Mouse (Mus musculus) liver, adult (tissue): ENCODE data around the gene Gm4707.

ENCODE experiments used
- GATA4 ChIP-seq: IDR thresholded peaks from 2 replicates; pipeline ENCODE4 v1.6.1; 2014; ENCODE audit warnings: mild to moderate bottlenecking, low read length; ENCODE audit not compliant: insufficient replicate concordance

The Gm4707 gene

GRCm38 (mm10) chr17:71459818-71460217 is at the start of gene Gm4707:
Gene Gm4707, minus strand, starts transcription at chr17:71459918.
- TF ChIP-seq GATA4, result no peak

DNA sequence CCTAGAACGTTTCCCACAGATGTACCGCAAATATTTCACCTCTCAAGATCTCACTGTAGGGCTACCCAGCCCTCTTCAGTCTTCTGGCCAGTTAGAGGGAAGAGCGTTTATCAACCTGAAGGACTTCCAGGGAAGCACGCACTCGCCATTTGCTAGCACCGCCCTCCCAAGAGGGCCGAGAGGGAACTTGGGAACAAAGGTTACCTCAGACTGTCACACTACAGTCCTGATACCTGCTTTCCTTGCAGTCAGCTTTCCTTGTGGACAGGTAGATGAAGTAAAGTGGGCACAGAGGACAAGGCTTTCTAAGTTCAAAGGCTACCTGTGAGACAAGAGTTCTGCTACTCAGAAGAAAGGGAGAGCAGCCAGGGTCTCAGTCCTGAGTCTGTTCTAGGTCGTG is 47.1 kb upstream of the Gm4707 start:
- no peak for TF ChIP-seq GATA4

- TF ChIP-seq GATA4, result no peak
These were observed 36.1 kb upstream of the Gm4707 start for GRCm38 (mm10) chr17:71495784-71496183.

- no peak for TF ChIP-seq GATA4
These were observed 31.6 kb upstream of the Gm4707 start for GRCm38 (mm10) chr17:71491332-71491686.

DNA sequence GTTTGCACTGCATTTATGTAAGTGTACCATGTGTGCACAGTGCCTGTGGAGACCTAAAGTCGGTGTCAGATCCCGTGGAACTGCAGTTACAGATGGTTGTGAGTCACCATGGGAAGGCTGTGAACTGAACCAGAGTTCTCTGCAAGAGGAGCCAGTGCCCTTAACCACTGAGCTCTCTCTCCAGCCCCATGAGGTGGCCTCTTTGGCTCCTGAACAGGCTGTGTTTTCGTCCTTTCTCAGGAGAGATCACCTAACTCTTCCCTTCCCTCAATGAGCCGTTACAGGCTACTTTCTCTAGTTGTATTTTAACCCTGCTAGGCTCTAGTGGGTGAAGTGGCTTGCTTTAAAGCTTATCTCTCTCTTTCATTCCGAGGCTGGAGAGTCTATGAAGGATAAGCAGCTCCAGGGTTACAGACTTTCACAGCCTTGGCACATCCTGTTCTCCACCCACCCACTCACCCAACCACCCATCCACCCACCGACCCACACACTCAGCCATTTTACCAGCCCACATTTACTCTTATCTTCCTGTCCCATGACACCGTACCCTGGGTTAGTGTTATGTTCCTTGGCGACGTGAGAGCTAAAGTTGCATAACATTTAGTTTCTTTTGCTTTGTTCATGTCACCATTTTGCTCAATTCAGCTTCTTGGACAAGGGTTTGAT is 31.1 kb upstream of the Gm4707 start:
- TF ChIP-seq GATA4, result no peak

DNA sequence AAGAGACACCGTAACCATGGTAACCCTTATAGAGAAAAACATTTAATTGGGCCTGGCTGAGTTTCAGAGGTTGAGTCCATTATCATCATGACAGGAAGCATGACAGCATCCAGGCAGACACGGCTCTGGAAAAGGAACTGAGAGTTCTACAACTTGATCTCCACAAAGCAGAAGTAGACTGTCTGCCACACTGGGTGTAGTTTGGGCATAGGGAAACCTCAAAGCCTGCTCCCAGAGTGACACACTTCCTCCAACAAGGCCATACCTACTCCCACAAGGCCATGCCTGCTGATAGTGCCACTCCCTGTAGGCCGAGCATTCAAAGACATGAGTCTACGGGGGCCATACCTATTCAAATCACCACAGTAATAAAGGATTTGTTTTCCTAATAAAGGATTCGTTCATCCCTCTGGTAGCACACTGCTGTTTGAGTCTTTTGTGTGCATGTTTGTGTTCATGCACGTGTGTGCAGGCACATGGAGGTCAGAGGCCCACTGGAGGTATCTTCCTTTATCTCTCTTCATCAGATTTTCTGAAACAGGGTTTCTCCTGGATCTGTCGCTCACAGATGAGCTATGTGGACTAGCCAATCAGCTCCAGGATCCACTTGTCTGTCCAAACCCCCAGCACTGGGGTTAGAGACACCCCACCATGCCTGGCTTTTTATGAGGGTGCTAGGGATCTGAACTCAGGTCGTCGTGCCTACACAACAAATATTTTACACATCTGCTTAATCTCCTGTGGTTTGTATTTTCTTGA is 30.2 kb upstream of the Gm4707 start:
- TF ChIP-seq GATA4, result no peak

DNA sequence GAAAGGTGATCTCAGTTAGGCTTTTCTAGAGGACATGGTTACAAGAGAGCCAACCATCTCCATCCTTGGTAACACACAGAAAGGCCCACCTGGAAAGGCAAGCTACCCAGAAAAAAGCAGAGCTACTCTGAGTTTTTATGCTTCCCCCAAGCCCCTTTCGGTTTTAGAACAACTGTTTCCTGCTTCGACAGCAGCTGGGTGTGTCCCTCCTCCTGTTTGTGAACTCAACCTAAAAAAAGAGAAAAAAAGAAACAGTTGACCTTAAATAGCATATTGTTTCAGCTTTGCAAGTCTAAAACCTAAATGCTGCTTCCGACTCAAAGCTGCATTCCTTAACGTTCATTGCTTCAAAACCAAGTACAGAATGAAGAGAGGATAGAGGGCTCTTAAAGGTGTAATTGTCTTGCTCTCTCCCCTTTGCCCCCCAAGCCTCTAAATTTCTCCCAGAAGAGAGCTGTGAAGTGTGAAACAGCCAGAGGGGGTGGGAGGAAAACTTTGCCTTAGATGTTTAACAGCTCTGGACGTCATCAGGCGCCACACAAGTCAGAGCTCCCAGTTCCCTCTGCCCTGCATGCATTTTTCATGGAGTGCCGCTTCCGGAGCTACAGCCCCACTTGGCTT is 26.6 kb upstream of the Gm4707 start:
- TF ChIP-seq GATA4, result no peak

DNA sequence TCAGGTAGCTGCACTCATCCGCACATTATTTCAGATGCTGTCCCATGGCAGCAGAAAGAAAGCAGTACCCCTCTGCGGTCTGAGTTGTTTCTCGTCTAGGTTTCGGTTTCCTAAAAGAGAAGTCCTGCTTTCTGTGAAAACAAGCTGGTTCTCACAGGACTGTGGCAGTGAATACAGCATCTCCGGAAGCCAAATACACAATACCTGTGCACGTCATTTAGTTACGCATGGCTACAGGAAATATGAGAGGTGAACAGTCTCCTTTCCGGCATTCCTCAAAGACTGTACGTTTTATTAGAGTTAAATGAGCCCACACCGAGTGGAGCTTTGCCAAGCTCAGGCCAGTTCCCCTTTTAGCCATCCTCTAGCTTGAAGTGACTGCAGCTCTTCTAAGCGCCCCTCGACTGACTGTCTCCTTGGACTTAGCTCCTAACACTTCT is 26.1 kb upstream of the Gm4707 start:
- no peak for TF ChIP-seq GATA4

- no peak for TF ChIP-seq GATA4
These were observed 25.0 kb upstream of the Gm4707 start for GRCm38 (mm10) chr17:71484711-71485110.

- no peak for TF ChIP-seq GATA4
These were observed 23.8 kb upstream of the Gm4707 start for GRCm38 (mm10) chr17:71483418-71484060.

DNA sequence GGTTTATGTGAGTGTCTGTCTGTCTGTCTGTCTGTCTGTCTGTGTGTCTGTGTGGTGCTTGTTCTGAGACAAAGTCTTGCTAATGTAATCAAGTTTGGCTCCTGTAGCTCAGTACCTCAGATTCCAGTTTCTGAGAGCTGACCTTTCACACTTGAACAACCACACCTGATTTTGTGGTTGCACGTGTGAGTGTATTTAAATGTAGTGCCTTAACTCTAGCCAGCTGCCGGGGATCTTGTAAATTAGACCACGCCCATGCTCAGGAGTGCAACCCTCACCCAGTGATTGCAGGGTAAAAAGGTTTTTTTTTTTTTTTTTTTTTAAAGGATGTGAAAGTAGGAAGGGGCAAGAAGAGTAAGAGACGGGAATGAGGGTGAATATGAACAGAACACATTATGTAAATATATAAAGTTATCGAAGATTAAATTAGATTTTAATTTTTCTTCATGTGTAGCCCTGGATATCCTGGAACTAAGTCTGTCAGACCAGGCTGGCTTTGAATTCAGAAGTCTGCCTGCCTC is 19.7 kb upstream of the Gm4707 start:
- no peak for TF ChIP-seq GATA4

GRCm38 (mm10) chr17:71477481-71477880 is 17.8 kb upstream of the Gm4707 start:
- TF ChIP-seq GATA4, result no peak

GRCm38 (mm10) chr17:71476346-71477020 is 16.8 kb upstream of the Gm4707 start:
- no peak for TF ChIP-seq GATA4

- TF ChIP-seq GATA4, result no peak
These were observed 16.0 kb upstream of the Gm4707 start for GRCm38 (mm10) chr17:71475705-71476089.
